Mouse (Mus musculus) small intestine, adult 10 weeks (tissue): ENCODE measurements around the gene Hdhd3. TPM values are rescaled to one million over a fixed set of nuclear protein-coding genes. Genes with fewer than 3 reads are reported as not detected.

ENCODE experiments used
- polyA plus RNA-seq: library from polyadenylated mRNA; stranded (reverse); fragments of 350-450 nt; fragmentation: Illumina TruSeq; extraction: RNeasy Lipid Tissue Mini Kit (QIAGEN cat#74804); gene quantifications from one replicate; pipeline ENCODE4 v1.2.3, GENCODE M21; 2014; ENCODE audit warnings: low replicate concordance

The Hdhd3 gene
- polyA plus RNA-seq: 0.48 TPM

DNA sequence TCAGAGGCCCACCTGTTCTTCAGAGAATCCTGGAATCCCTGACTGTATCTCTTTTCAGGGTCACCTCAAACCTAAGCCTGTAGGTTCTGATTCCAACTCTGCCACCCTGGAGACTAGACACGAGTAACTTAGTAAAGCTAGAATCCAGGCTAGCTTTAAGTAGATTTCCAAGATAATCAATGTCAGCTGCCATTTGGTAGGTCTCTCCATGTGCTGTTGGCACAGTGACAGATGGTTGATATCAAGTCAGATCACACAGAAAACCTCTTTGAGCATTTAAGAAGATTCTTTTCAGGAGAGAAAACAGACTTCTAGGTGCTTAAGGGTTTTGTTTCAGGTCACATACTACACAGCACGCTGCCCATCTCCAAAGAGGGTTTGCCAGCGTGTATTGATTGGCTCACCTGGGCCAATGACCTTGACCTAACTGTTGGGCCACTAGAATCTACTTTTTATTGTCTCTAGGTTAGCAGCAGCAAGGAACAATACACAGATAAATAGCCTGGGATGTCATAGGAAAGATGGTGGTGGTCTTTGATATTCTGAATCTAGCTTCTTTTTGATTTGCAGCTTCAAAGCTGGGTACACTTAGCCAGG lies at the start of gene Hdhd3:
Gene Hdhd3 (minus strand): TSS at position 94 of the 597 bp plus-strand sequence.

DNA sequence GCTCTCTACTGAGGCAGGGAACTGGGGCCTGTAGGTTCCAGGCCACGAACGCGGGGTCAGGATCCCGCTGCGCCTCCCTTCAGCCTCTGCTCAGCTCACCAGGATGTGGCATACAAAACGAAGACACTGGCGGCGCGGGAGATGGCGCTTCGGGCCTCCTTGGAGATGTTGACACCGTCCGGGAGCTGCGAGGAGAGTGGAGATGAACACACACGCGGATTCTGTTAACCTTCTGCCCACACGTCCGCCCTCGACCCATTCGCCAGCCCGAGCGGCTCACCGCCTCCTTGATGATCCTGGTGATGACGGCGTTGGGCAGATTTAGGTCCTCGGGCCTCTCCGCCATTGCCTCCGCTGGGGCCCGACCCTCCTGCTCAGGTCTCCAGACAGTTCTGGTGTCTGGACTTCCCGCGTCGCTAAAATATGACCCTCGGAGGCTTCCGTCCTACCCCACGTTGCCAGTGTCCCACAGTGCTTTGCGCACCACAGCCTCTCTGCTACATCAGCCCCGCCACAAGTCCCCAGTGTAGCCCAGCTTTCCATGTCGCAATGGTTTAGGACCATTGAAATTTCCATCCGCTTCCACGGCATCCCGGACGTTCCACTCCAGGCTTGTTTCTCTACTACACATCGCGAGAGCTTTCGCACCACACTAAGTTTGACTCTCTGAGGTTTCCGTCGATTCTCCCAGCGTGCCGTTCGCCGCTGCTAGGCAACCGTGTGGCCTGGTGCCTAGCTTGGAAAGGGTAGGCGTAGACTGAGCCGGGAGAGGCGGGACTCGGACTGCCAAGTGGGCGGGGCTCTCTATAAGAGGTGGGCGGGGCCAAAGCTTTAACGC lies 21.6 kb upstream of the Hdhd3 start, which contains the start of the genes Pole3 and 4933430I17Rik:
Gene Pole3 (minus strand): TSS at position 418 of the 838 bp plus-strand sequence.
Gene 4933430I17Rik (plus strand): TSS at position 719 of the 838 bp plus-strand sequence.

DNA sequence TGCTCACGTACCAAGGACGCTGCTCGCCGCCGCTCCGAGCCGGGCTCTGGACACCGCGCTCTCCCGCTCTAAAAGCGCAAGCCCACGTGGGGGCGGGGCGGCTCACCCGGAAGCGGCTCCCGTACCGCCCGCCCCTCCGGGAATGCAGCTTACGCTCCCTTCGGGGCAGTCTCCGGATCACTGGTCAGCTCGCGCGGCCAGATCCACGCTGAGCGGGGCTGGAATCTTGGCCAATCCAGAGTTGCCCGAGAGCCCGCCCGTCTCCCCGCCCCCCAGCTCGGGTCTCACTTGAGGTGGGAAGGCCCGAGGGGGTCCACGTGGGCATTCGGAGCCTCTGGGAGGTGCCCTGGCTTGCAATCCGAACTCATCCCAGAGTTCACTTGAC lies 16.6 kb upstream of the Hdhd3 start, which contains the start of gene Alad:
Gene Alad (minus strand): TSS at position 70 of the 385 bp plus-strand sequence.

DNA sequence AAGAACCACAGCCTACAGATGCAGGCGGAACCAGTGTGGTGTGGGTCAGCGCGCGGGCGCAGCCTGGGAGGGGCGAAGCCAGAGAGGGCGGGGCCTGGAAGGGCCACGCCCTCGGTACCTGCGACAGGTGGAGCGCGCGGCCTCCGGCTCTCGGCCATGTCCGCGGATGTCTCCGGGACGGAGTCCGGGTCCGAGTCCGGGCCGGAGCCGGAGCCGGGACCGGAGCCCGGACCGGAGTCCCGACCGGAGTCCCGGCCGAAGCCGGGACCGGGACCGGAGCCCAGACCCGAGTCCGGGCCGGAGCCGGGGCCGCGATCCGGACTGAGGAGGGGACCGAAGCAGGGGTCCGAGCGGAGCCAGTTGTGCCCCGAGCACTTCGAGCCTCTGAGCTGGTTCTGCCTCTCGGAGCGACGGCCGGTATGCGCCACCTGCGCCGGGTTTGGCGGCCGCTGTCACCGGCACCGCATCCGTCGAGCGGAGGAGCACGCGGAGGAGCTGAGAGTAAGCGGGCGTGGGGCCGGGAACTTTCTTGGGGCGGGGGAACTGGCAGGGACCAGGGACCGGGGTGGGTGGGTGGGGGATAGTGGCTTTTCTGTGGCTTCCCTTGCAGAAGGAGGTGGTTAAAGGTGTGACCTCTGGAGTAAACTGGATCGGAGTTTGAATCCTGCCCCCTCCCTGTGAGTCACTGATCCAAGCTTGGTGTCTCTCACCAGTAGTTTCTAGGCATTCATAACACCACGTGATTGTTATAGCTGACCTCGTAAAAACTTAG lies 23.1 kb downstream of the Hdhd3 start, which contains the start of gene Bspry:
Gene Bspry (plus strand): TSS at position 117 of the 772 bp plus-strand sequence.

DNA sequence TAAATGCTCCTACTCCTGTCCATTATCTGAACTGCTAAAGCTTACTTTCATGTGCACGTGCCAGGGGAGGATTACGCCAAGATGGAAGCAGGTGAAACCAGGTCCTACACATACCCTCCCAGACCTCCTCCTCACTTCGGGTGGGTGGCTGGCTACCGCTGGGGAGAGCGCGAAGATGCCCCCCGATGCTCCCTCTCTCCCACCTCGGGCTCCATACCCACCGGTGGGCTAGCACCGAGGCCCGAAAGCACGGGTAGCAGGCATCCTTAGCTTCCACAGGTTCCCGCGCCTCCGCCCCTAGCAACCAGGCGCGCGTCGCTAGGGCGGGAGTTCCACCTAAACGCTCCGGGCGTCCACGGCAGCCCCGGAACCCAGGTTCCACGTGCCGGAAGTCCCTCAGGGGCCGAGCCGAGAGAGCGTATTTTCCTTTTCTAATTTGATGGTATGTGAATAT lies 32.6 kb downstream of the Hdhd3 start, which contains the start of gene Wdr31:
Gene Wdr31 (minus strand): TSS at position 299 of the 454 bp plus-strand sequence.

Other genes starting within 250 kb of the Hdhd3 start
- gene Slc31a2, start 240.9 kb downstream of the Hdhd3 start, polyA plus RNA-seq: 3.2 TPM
- 11.2 TPM for gene Fkbp15, start 142.9 kb downstream of the Hdhd3 start, polyA plus RNA-seq
- gene Slc31a1, start 142.7 kb downstream of the Hdhd3 start, polyA plus RNA-seq: 518 TPM
- 40.1 TPM for gene Cdc26, start 94.8 kb downstream of the Hdhd3 start, polyA plus RNA-seq
- gene Prpf4, start 94.7 kb downstream of the Hdhd3 start, polyA plus RNA-seq: 6.1 TPM
- not detected for gene Rnf183, start 68.2 kb downstream of the Hdhd3 start, polyA plus RNA-seq
- gene Wdr31, start 32.6 kb downstream of the Hdhd3 start, polyA plus RNA-seq: 0.52 TPM
- gene Bspry, start 23.4 kb downstream of the Hdhd3 start, polyA plus RNA-seq: 1.9 TPM
- gene Alad, start 16.5 kb upstream of the Hdhd3 start, polyA plus RNA-seq: 0.85 TPM
- 39.8 TPM for gene Pole3, start 21.6 kb upstream of the Hdhd3 start, polyA plus RNA-seq
- gene 4933430I17Rik, start 21.9 kb upstream of the Hdhd3 start, polyA plus RNA-seq: 0.37 TPM
- 2.5 TPM for gene Rgs3, start 56.4 kb upstream of the Hdhd3 start, polyA plus RNA-seq